Mouse (Mus musculus): ENCODE results near the gene Tcf25. TPM values are rescaled to one million over a fixed set of nuclear protein-coding genes. Genes with fewer than 3 reads are reported as not detected.

Tcf25 gene
- 143 and 176 TPM in 2 replicates for polyA plus RNA-seq (2012; rRNA removed)

GRCm38 (mm10) chr8:123373403-123374238, at the start of gene Tcf25:
Tcf25 (plus strand) TSS chr8:123373753.

DNA sequence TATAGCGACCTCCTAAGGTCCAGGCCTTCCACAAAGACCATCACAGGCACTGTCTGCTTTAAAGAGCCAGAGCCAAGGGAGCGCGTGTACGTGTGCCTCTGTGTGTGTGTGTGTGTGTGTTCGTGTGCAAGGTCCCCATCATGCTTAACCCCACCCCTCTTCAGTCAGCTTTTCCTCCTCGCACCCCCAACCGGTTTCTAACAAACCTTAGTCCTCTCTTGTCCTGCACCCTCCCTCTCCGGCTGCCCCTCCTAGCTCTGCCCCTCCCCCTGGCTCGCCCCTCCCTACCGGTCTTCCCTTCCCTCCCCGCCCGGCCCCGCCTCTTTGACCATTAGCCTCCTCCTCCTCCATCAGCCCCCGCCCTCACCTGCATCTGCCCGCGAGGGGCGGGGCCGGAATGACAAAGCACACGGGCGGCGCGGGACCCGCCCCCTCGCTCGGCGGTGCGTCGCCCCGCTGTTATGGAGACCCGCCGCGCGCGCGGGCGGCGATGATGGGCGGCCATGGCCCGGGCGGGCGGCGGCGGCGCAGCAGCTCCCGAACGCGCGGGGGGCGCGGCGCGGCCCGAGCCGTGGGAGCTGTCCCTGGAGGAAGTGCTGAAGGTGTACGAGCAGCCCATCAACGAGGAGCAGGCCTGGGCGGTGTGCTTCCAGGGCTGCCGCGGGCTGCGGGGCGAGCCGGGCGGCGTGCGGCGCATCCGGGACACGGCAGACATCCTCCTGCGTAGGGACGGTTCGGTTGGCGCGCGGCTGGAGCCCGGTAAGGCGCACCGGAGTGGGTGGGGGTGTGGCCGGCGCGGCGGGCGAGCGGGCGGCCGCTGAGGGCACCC, 41.1 kb upstream of the Tcf25 start, which contains the start of gene Spire2:
Gene Spire2, plus strand, starts transcription at position 452 of the 829 bp plus-strand sequence.

DNA sequence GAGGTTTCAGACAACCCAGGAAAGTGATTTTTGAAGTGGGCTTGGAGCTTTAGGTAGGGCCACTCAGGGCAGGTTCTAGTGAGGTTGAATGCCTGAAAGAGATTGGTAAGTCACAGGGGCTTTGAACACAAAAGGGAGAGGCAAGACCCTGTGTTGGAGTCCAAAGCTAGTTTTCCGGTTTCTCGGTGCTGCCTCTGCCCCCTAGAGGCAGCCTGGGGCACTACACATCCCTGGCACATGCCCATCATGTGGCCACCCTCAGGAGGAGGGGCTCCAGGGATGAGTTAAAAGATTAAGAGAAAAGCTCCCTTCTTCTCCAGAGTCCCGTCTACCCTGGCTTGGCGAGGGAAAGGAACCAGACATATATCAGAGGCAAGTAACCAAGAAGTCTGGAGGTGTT, 33.2 kb downstream of the Tcf25 start, which contains the start of gene Mc1r:
Gene Mc1r, plus strand, starts transcription at position 322 of the 400 bp plus-strand sequence.

DNA sequence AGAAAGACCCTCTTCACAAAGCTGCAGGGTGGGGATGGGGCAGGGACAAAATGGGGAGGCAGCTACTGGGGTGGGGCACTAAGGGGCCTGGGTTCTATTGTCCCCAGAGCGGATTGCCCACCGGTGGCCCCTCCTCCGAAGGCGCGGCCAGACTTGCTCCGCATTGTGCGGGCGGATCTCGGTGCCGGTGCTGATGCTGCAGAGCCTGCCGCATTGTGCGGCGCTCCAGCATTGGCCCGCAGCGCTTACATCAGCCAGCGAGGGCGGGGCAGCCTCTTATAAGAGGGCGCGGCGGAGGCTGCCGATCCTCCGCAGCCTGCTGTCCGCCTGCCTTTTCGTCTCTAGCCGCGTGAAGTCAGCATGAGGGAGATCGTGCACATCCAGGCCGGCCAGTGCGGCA, 37.7 kb downstream of the Tcf25 start, which contains the start of gene Tubb3:
Gene Tubb3, plus strand, starts transcription at position 179 of the 400 bp plus-strand sequence.

GRCm38 (mm10) chr8:123423441-123423840, 49.9 kb downstream of the Tcf25 start, which contains the start of gene Def8:
Def8 (plus strand) TSS chr8:123423527.

Other genes starting within 250 kb of the Tcf25 start
- gene Sult5a1, start 215.4 kb upstream of the Tcf25 start, polyA plus RNA-seq (2012; rRNA removed), result 4.5 and 9.5 TPM in 2 replicates
- gene Dpep1, start 187.5 kb upstream of the Tcf25 start, polyA plus RNA-seq (2012; rRNA removed), result 1.1 and 2.0 TPM in 2 replicates
- 81.7 and 91.7 TPM in 2 replicates for gene Chmp1a, start 161.0 kb upstream of the Tcf25 start, polyA plus RNA-seq (2012; rRNA removed)
- 6.1 and 8.3 TPM in 2 replicates for gene Spata33, start 160.9 kb upstream of the Tcf25 start, polyA plus RNA-seq (2012; rRNA removed)
- 92.9 and 95.0 TPM in 2 replicates for gene Cdk10, start 148.9 kb upstream of the Tcf25 start, polyA plus RNA-seq (2012; rRNA removed)
- 1.3 and 2.5 TPM in 2 replicates for gene Spata2l, start 137.5 kb upstream of the Tcf25 start, polyA plus RNA-seq (2012; rRNA removed)
- 30.9 and 36.9 TPM in 2 replicates for gene Zfp276, start 119.6 kb upstream of the Tcf25 start, polyA plus RNA-seq (2012; rRNA removed)
- gene Vps9d1, start 119.4 kb upstream of the Tcf25 start, polyA plus RNA-seq (2012; rRNA removed), result 62.1 and 62.6 TPM in 2 replicates
- gene Fanca, start 55.2 kb upstream of the Tcf25 start, polyA plus RNA-seq (2012; rRNA removed), result 66.6 and 68.8 TPM in 2 replicates
- 12.7 and 30.7 TPM in 2 replicates for gene Spire2, start 41.0 kb upstream of the Tcf25 start, polyA plus RNA-seq (2012; rRNA removed)
- gene Mc1r, start 33.4 kb downstream of the Tcf25 start, polyA plus RNA-seq (2012; rRNA removed), result 0.04 and 0.05 TPM in 2 replicates
- 858 and 1,002 TPM in 2 replicates for gene Tubb3, start 37.7 kb downstream of the Tcf25 start, polyA plus RNA-seq (2012; rRNA removed)
- gene Def8, start 49.8 kb downstream of the Tcf25 start, polyA plus RNA-seq (2012; rRNA removed), result 29.3 and 33.4 TPM in 2 replicates
- 33.9 and 35.0 TPM in 2 replicates for gene Afg3l1, start 104.2 kb downstream of the Tcf25 start, polyA plus RNA-seq (2012; rRNA removed)
- gene Dbndd1, start 141.7 kb downstream of the Tcf25 start, polyA plus RNA-seq (2012; rRNA removed), result 16.6 and 18.0 TPM in 2 replicates
- gene Gas8, start 145.1 kb downstream of the Tcf25 start, polyA plus RNA-seq (2012; rRNA removed), result 46.6 and 93.4 TPM in 2 replicates

Measured in central nervous system, embryonic 11.5 days (tissue).